Mouse (Mus musculus) forebrain, embryonic 11.5 days (tissue): ENCODE data around the gene Setdb2. TPM values are rescaled to one million over a fixed set of nuclear protein-coding genes. Genes with fewer than 3 reads are reported as not detected.

ENCODE experiments used
- polyA plus RNA-seq: library from polyadenylated mRNA; unstranded; fragments of >200 nt; fragmentation: Nextera tagmentation; extraction: Ambion mirVana; gene quantifications from 2 replicates; pipeline ENCODE4 v1.2.1, GENCODE M21; 2014

Gene Setdb2
- polyA plus RNA-seq, 1 experiment from 2014 or later = 12.7 TPM

Other genes starting within 250 kb of the Setdb2 start
- gene Rcbtb1, start 239.7 kb downstream of the Setdb2 start, polyA plus RNA-seq = 133 and 148 TPM in 2 replicates
- gene Gm6904, start 180.7 kb downstream of the Setdb2 start, polyA plus RNA-seq = 0.23 TPM in 1 of 2 replicates, not detected in the other
- gene Phf11a, start 143.4 kb downstream of the Setdb2 start, polyA plus RNA-seq = not detected in 2 replicates
- 0.21 and 0.33 TPM in 2 replicates for gene Phf11b, start 99.5 kb downstream of the Setdb2 start, polyA plus RNA-seq
- 0.24 and 0.35 TPM in 2 replicates for gene Phf11d, start 75.4 kb downstream of the Setdb2 start, polyA plus RNA-seq
- gene Phf11c, start 45.5 kb downstream of the Setdb2 start, polyA plus RNA-seq = 0.67 and 0.76 TPM in 2 replicates
- 43.4 and 47.7 TPM in 2 replicates for gene Cab39l, start 88 bp upstream of the Setdb2 start, polyA plus RNA-seq
- gene Cdadc1, start 157.1 kb upstream of the Setdb2 start, polyA plus RNA-seq = 25.6 and 26.2 TPM in 2 replicates
- gene Shisa2, start 184.4 kb upstream of the Setdb2 start, polyA plus RNA-seq = 54.3 and 55.5 TPM in 2 replicates